Mouse (Mus musculus) adrenal gland, adult (tissue): ENCODE measurements around the gene Apoc1.
"Not testable (repeated sequence)": the region's sequence is repeated elsewhere in the genome, so short reads cannot be mapped to it uniquely, and the experiment has no call there.

Experiments used
- DNase-seq, 2 experiments: peaks; one replicate each; pipeline ENCODE4 v3.0.0; 2022 to 2023; ENCODE audit warnings: low spot score in 1 of 2; ENCODE audit not compliant: inconsistent age in 2 of 2

Apoc1 gene

GRCm38 (mm10) chr7:19686927-19687583, 5.4 kb downstream of the Apoc1 start:
- not testable (repeated sequence) for DNase-seq

GRCm38 (mm10) chr7:19686521-19686920, 5.9 kb downstream of the Apoc1 start:
- DNase-seq: no peak

- DNase-seq: no peak
Measured at GRCm38 (mm10) chr7:19685374-19685773, 7.1 kb downstream of the Apoc1 start.

GRCm38 (mm10) chr7:19683771-19684201, 8.7 kb downstream of the Apoc1 start:
- DNase-seq: peak in 1 of 2 experiments; percentile 54

GRCm38 (mm10) chr7:19682979-19683378, 9.5 kb downstream of the Apoc1 start:
- no peak for DNase-seq

GRCm38 (mm10) chr7:19681202-19681694, 11.2 kb downstream of the Apoc1 start, which contains the start of the genes Gm44805 and Apoc4:
Gene Gm44805, minus strand, starts transcription at chr7:19681423.
Gene Apoc4, minus strand, starts transcription at chr7:19681479.
- peak; percentile 89 to 95 for DNase-seq

GRCm38 (mm10) chr7:19680702-19681101, 11.8 kb downstream of the Apoc1 start:
- DNase-seq: peak; percentile 51 to 86

- DNase-seq: no peak
Measured at GRCm38 (mm10) chr7:19678901-19679300, 13.6 kb downstream of the Apoc1 start.

GRCm38 (mm10) chr7:19677872-19678271, 14.6 kb downstream of the Apoc1 start, which contains the start of gene Apoc2:
Gene Apoc2, minus strand, starts transcription at chr7:19677941.
- DNase-seq: no peak

- DNase-seq: no peak
Measured at GRCm38 (mm10) chr7:19676662-19677061, 15.8 kb downstream of the Apoc1 start.

GRCm38 (mm10) chr7:19675824-19676223, 16.6 kb downstream of the Apoc1 start:
- no peak for DNase-seq

GRCm38 (mm10) chr7:19673083-19673699, 19.3 kb downstream of the Apoc1 start:
- peak in 1 of 2 experiments; percentile 56 for DNase-seq

- DNase-seq: no peak
Measured at GRCm38 (mm10) chr7:19671511-19671910, 20.9 kb downstream of the Apoc1 start.

- peak; percentile 92 to 98 for DNase-seq
Measured at GRCm38 (mm10) chr7:19668947-19669721, 23.3 kb downstream of the Apoc1 start.

- no peak for DNase-seq
Measured at GRCm38 (mm10) chr7:19667434-19667833, 25.0 kb downstream of the Apoc1 start.

- DNase-seq: no peak
Measured at GRCm38 (mm10) chr7:19666750-19667149, 25.7 kb downstream of the Apoc1 start.

- DNase-seq: peak; percentile 97 to 99
Measured at GRCm38 (mm10) chr7:19664955-19665841, 27.3 kb downstream of the Apoc1 start, which contains the start of gene Clptm1. Gene Clptm1, minus strand, starts transcription at chr7:19665033.

GRCm38 (mm10) chr7:19664455-19664954, 28.0 kb downstream of the Apoc1 start:
- DNase-seq: no peak

- peak in 1 of 2 experiments; percentile 30 for DNase-seq
Measured at GRCm38 (mm10) chr7:19663940-19664339, 28.5 kb downstream of the Apoc1 start.

GRCm38 (mm10) chr7:19652614-19653013, 39.8 kb downstream of the Apoc1 start:
- no peak for DNase-seq
